Mouse (Mus musculus): ENCODE measurements at regions not wholly inside any gene's neighbourhood (a gene's known extent, or its start where the extent isn't known, plus 50 kb on each side); places are given as distances from the start of the nearest gene placed in this dataset.

DNA sequence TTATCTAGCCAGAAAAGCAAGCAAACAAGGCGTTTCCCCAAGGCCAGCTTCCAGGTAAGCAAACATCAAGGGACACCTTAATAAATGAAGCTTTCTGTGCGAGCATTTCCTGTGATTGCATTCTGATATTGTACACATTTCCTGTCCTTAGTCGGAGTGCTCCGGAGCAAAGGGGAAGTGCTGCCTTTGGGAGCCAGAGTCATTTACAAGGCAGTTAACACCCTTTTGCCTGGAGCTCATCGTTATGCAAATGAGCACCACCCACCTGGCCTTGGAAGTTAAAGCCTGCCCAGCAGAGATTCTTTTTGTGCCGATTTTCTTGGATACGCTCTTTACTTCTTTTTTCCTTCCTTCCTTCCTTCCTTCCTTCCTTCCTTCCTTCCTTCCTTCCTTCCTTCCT is 147.0 kb downstream of the Bcl2l11 start:
- peaks cover 3% of the 10 kb centered on the region; the same call in 1 of the 2 replicates for H3K27me3 ChIP-seq
- H3K36me3 ChIP-seq (ENCODE audit: poor library complexity, severe bottlenecking), result no peaks in the 10 kb centered on the region
- peaks cover 18% of the 10 kb centered on the region for H3K4me1 ChIP-seq
- no peak overlapping the region for H3K9ac ChIP-seq
- no peak overlapping the region for H3K4me3 ChIP-seq
- H3K4me2 ChIP-seq, result no peak overlapping the region
- WGBS, result 27% methylated on average over 7 of the region's 7 CpGs
- ATAC-seq, result no peak
- H3K27ac ChIP-seq, result no peak overlapping the region
- no peaks in the 10 kb centered on the region for H3K9me3 ChIP-seq (replicated peaks)

DNA sequence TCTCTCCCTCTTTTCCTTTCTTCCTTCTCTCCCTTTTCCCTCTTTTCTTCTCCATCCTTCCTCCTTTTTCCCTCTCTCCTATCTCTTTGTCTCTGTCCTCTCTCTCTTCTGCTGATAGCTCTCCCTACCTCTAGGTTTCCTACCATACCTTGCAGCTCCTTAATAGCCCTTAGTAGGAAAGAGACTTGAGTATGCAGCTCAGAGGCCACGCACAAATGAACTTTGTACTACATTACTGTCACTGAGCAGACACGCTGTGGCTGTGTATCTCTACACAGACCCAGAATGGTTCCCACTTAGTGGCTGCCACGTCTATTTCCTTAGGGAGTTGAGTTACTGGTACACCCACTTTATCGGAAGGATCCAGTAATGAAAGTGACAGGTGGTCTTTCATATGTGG is 147.5 kb downstream of the Bcl2l11 start:
- Histone ChIP-seq H3K4me3 (no peak overlapping the region), H3K27ac (no peak overlapping the region), H3K9ac (no peak overlapping the region), H3K27me3 (peaks cover 3% of the 10 kb centered on the region; the same call in 1 of the 2 replicates), H3K9me3 (replicated peaks) (no peaks in the 10 kb centered on the region), H3K4me2 (no peak overlapping the region), H3K4me1 (peaks cover 23% of the 10 kb centered on the region), H3K36me3 (ENCODE audit: poor library complexity, severe bottlenecking) (no peaks in the 10 kb centered on the region)
- WGBS, result 67% methylated on average over 4 of the region's 4 CpGs
- ATAC-seq, result no peak

DNA sequence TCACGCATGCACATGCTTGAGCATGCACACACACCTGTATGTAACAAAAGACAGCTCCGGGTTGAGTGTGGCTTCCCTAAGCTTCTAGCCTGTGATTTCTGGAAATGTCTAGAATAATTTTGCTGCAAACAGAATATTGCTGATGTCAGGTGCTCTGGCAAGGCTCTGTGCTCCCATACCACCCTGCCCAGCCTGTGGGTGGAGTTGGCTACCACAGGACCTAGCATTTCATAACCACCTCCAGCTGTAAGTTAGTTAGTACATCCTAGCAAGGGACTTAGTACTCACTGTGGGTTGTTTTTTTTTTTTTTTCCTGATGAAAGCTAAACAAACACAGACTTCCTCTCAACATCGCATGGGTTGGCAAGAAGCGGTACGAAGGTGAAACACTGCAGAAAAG is 150.5 kb downstream of the Bcl2l11 start:
- WGBS, result 92% methylated on average over 5 of the region's 5 CpGs
- Histone ChIP-seq H3K9ac (no peak overlapping the region), H3K36me3 (ENCODE audit: poor library complexity, severe bottlenecking) (no peaks in the 10 kb centered on the region), H3K4me1 (peaks cover 40% of the 10 kb centered on the region), H3K27me3 (peaks cover 3% of the 10 kb centered on the region; the same call in 1 of the 2 replicates), H3K4me3 (no peak overlapping the region), H3K4me2 (no peak overlapping the region), H3K9me3 (replicated peaks) (no peaks in the 10 kb centered on the region), H3K27ac (0 out of 2 replicates have a peak overlapping the region, but pooled peaks have one; percentile 59)
- no peak for ATAC-seq

DNA sequence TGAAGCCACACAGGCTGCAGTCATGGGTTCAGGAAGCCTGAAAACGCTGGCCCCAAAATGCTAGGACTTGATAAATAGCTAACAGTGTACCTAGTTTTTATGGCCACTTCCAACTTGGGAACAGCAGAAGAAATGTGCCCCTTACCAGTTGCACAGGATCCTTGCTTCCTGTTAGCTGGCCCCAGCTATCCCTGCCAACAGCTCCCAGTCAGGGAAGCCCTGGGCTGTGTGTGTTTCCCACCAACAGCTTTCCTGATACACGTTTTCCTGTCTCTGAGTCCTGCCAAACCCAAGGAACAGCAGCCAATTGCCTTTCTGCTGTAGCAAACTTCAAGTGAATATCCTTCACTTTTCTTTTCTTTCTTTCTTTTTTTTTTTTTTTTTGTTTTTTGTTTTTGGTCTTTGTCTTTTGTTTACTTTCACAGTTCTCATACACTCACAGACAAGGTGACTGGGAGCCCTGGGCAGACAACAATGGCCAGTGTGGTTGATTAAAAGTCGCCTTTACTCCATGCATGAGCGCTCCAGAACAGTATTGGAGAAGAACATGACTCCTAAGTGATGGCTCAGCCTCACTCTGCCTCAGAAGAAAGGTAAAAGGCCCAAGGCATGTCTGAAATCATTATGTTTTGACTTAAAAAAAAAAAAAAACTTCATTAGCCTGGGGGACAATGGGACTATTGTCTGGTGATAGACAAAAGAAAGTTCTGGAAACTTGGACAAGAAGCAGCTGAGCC is 151.7 kb downstream of the Bcl2l11 start:
- H3K9ac ChIP-seq, result no peak overlapping the region
- H3K4me1 ChIP-seq, result peaks cover 47% of the 10 kb centered on the region
- no peak for ATAC-seq
- H3K27ac ChIP-seq, result peak overlapping the region; percentile 79
- H3K4me3 ChIP-seq, result no peak overlapping the region
- no peaks in the 10 kb centered on the region for H3K27me3 ChIP-seq
- H3K4me2 ChIP-seq, result 0 out of 2 replicates have a peak overlapping the region, but pooled peaks have one; percentile 5
- no peaks in the 10 kb centered on the region for H3K9me3 ChIP-seq (replicated peaks)
- 29% methylated on average over 4 of the region's 4 CpGs for WGBS
- H3K36me3 ChIP-seq (ENCODE audit: poor library complexity, severe bottlenecking), result no peaks in the 10 kb centered on the region

DNA sequence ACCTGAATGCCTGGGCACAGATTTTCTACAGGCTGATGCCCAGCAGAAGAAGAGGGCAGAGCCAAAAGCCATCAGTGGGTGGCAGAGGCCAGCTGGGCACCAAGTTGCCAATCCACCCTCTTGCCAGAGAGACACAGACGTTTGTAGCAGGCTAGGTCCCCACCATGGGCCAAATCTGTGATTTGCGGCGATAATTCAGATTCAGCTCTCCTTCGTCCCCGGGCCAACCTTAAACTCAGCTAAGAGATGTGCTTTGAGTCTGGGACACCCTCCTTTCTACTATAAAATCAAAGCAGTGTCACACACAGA is 152.2 kb downstream of the Bcl2l11 start:
- peak overlapping the region; percentile 79 for H3K27ac ChIP-seq
- H3K9ac ChIP-seq, result no peak overlapping the region
- no peaks in the 10 kb centered on the region for H3K9me3 ChIP-seq (replicated peaks)
- H3K4me1 ChIP-seq, result peaks cover 48% of the 10 kb centered on the region
- H3K4me2 ChIP-seq, result 0 out of 2 replicates have a peak overlapping the region, but pooled peaks have one; percentile 2
- H3K27me3 ChIP-seq, result no peaks in the 10 kb centered on the region
- 29% methylated on average over 5 of the region's 5 CpGs for WGBS
- H3K4me3 ChIP-seq, result no peak overlapping the region
- H3K36me3 ChIP-seq (ENCODE audit: poor library complexity, severe bottlenecking), result no peaks in the 10 kb centered on the region
- 0 out of 2 replicates have a peak, but pooled peaks have one; percentile 6 for ATAC-seq

DNA sequence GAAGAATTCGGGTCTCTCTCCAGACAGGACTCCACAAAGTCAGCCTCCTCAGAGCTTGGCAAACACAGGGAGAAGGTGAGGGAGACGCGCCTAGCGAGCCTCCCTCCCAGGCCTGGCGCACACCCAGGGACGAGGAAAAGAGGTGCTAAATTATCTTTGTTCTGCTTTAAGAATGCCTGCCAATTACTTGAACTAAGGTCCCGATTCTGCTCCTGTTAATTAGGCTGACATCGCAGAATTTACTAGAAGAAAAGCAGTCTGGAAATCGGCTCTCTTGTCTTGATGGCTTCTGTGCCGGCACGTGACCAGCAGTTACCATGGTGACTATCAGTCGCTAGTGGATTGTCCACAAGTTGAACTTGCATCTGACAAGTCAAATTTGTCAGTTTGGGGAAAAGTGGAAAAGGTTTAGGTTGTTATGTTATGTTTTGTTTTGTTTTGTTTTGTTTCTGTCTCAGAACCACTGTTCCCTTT is 152.8 kb downstream of the Bcl2l11 start:
- Histone ChIP-seq H3K4me3 (no peak overlapping the region), H3K27ac (peak overlapping the region; percentile 79)

DNA sequence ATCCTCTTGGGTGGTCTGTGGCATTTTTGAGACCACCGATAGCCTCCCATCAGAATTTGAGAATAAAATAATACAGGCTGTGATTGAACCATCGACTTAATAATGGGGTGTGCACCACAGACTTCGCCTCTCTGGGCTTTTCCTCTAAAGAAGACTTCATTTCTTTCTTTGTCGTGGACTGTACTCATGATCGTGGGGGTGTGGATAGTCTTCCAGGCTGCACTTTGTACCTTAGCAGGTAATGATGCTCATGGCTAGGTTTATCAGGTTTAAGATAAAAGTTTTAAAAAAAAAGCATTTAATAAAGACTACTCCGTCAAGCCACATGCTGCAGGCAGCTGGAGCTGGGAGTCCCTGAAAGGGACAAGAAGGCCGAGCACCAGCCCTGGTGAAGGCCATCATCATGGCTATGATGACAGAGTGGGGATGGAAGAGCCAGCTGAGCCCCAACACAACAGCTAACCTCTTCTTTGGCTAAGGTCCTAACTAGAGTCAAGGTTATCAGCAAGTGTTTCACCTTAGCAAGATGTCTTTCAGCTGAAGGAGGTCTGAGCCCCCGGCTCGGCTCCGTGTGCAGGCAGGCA is 153.4 kb downstream of the Bcl2l11 start:
- Histone ChIP-seq H3K27ac (no peak overlapping the region), H3K36me3 (ENCODE audit: poor library complexity, severe bottlenecking) (no peaks in the 10 kb centered on the region), H3K4me2 (0 out of 2 replicates have a peak overlapping the region, but pooled peaks have one; percentile 35), H3K27me3 (no peaks in the 10 kb centered on the region), H3K4me1 (peaks cover 53% of the 10 kb centered on the region), H3K9ac (no peak overlapping the region), H3K9me3 (replicated peaks) (no peaks in the 10 kb centered on the region), H3K4me3 (no peak overlapping the region)
- 67% methylated on average over 10 of the region's 10 CpGs for WGBS
- peak; percentile 30 for ATAC-seq

More for the DNA sequence above, 152.8 kb downstream of the Bcl2l11 start:
- no peak overlapping the region for H3K9ac ChIP-seq
- H3K9me3 ChIP-seq (replicated peaks), result no peaks in the 10 kb centered on the region
- H3K27me3 ChIP-seq, result no peaks in the 10 kb centered on the region
- H3K4me2 ChIP-seq, result peak overlapping the region; percentile 35
- peaks cover 48% of the 10 kb centered on the region for H3K4me1 ChIP-seq
- 7% methylated on average over 12 of the region's 12 CpGs for WGBS
- H3K36me3 ChIP-seq (ENCODE audit: poor library complexity, severe bottlenecking), result no peaks in the 10 kb centered on the region
- peak; percentile 86 for ATAC-seq

DNA sequence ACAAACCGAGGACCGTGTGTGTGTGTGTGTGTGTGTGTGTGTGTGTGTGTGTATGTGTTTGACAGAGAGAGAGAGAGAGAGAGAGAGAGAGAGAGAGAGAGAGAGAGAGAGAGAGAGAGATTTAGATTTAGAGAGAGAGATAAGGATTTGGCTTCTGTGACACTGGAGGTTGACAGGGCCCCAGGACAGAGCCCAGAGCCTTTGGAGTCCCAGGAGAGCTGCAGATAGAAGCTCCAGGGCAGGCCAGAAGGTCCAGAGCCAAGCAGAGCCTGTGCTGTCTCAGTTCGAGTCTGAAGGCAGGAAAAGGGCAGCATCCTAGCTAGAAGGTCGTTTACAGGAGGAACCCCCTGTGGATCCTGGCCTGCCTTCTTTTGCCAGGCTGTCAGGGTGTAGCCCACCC is 156.8 kb downstream of the Bcl2l11 start:
- Histone ChIP-seq H3K9ac (no peak overlapping the region), H3K36me3 (ENCODE audit: poor library complexity, severe bottlenecking) (no peaks in the 10 kb centered on the region), H3K27me3 (no peaks in the 10 kb centered on the region), H3K4me2 (no peak overlapping the region), H3K4me1 (peaks cover 74% of the 10 kb centered on the region), H3K4me3 (no peak overlapping the region), H3K9me3 (replicated peaks) (no peaks in the 10 kb centered on the region), H3K27ac (no peak overlapping the region)
- ATAC-seq, result no peak
- WGBS, result 24% methylated on average over 4 of the region's 4 CpGs

DNA sequence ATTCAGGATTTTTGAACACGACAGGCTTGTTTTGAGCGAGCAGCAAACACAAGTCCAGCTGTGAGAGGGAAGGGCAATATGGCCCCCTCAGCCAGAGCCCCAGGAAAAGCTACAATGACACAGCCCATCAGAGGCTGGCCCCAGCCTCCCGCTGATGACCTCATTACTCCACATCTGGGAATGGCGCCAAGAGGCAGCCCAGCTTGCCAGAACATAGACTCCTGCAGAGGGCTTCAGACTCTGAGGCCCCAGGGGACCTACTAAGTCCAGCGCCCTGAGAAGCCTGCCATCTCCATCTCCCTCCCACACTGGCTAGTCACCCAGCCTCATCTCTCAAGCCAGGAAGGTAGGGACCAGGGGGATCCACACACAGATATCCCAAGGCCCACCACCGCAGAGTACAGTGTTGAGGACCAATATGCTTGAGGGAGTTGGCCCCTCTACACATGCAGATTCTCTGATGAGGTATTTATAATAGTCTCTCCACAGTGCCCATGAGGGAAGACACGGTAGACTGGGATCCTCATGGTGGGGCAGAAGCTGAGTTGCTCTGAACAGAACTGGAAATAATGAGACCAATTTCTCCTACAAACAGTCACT is 159.1 kb downstream of the Bcl2l11 start:
- Histone ChIP-seq H3K36me3 (ENCODE audit: poor library complexity, severe bottlenecking) (no peaks in the 10 kb centered on the region), H3K4me3 (no peak overlapping the region), H3K9ac (no peak overlapping the region), H3K9me3 (replicated peaks) (no peaks in the 10 kb centered on the region), H3K4me1 (peaks cover 68% of the 10 kb centered on the region), H3K27ac (peak overlapping the region; percentile 16; the same call in 1 of the 2 replicates), H3K27me3 (no peaks in the 10 kb centered on the region), H3K4me2 (no peak overlapping the region)
- peak; percentile 61 for ATAC-seq
- 48% methylated on average over 7 of the region's 7 CpGs for WGBS

DNA sequence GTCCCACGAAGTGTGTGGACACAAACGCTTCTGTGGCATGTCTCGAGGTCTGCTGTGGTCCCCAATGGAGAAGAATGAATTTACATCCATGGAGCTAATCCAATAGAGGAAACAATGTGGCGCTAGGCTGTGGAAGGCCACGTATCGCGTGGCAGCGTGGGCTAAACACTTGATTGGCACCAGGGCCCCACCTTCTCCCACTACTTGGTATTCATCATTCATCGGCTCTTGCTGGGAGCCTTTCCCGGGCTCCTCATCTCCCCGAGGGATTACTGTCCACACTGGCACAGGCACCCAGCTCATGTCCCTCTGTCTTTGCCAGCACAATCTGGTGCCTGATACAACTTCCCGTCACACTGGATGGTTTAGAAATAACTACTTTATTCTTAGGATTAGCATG is 159.6 kb downstream of the Bcl2l11 start:
- H3K36me3 ChIP-seq (ENCODE audit: poor library complexity, severe bottlenecking), result no peaks in the 10 kb centered on the region
- WGBS, result 54% methylated on average over 12 of the region's 12 CpGs
- no peak overlapping the region for H3K4me3 ChIP-seq
- no peak overlapping the region for H3K9ac ChIP-seq
- H3K4me1 ChIP-seq, result peaks cover 67% of the 10 kb centered on the region
- no peak; the same call in 1 of the 2 replicates for ATAC-seq
- H3K27me3 ChIP-seq, result no peaks in the 10 kb centered on the region
- no peak overlapping the region for H3K27ac ChIP-seq
- no peaks in the 10 kb centered on the region for H3K9me3 ChIP-seq (replicated peaks)
- no peak overlapping the region for H3K4me2 ChIP-seq

DNA sequence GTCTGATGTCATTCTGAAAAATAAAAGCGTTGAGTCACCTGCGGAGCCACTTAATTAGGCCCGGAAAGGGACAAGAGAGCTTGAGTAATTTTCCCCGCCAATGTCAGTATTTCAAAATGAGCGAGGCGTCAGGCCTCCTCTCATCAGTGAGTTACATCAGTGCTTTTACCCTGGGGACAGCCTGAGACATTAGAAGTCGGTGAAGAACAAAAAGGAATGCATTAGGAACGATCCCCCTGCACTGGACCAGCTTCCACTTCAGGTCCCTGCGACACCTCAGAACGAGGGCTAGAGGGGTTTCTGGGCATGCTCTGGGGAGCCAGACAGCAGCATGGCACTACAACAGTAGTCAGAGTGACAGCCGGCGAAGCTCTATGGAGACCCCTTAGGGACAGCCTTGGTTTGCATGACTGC is 162.3 kb downstream of the Bcl2l11 start:
- Histone ChIP-seq H3K36me3 (ENCODE audit: poor library complexity, severe bottlenecking) (no peaks in the 10 kb centered on the region), H3K4me2 (peak overlapping the region; percentile 33), H3K4me3 (no peak overlapping the region), H3K27ac (peak overlapping the region; percentile 75), H3K4me1 (peaks cover 56% of the 10 kb centered on the region), H3K27me3 (no peaks in the 10 kb centered on the region), H3K9ac (peak overlapping the region; percentile 21; the same call in 1 of the 2 replicates), H3K9me3 (replicated peaks) (0 out of 2 replicates have a peak, but pooled peaks cover 5% of the 10 kb centered on the region)
- ATAC-seq, result peak; percentile 80
- WGBS, result 5% methylated on average over 12 of the region's 12 CpGs

DNA sequence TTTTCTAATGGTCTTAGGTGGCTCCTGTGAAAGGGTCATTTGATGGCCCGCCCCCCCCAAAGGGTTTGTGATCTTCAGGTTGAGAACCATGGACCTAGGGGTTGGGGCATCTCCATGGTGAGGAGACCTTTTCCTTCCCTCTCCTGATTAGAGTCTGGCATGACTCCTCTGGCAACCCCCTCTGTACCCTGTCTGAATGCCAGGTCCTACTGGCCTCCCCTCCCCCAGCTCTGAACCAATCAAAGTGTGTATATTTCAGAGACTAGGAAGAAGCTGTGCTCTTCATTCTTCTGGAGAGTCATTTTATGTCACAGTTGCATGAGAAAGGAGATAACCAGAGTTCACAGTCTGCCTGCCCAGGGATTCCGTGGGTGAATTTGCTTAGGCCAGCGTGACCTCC is 164.8 kb downstream of the Bcl2l11 start:
- H3K27me3 ChIP-seq, result no peaks in the 10 kb centered on the region
- no peaks in the 10 kb centered on the region for H3K36me3 ChIP-seq (ENCODE audit: poor library complexity, severe bottlenecking)
- H3K9ac ChIP-seq, result no peak overlapping the region
- no peak overlapping the region for H3K4me3 ChIP-seq
- H3K27ac ChIP-seq, result no peak overlapping the region
- no peak overlapping the region for H3K4me2 ChIP-seq
- ATAC-seq, result no peak
- peaks cover 37% of the 10 kb centered on the region for H3K4me1 ChIP-seq
- H3K9me3 ChIP-seq (replicated peaks), result 0 out of 2 replicates have a peak, but pooled peaks cover 5% of the 10 kb centered on the region
- 96% methylated on average over 3 of the region's 3 CpGs for WGBS
